Mouse (Mus musculus): Measurements from ENCODE around the gene Rrh. TPM values are rescaled to one million over a fixed set of nuclear protein-coding genes. Genes with fewer than 3 reads are reported as not detected.
"Not testable (repeated sequence)": the region's sequence is repeated elsewhere in the genome, so short reads cannot be mapped to it uniquely, and the experiment has no call there.

Gene Rrh
- total RNA-seq, 2 experiments from 2014 or later, result 0.79 to 1.0 TPM

GRCm38 (mm10) chr3:129799011-129799410, 23.4 kb downstream of the Rrh start:
- intact Hi-C loops (cut with DNase I), result no loop called here
- no peak for DNase-seq (ENCODE audit: extremely low spot score in 1 of 2, low spot score in 2 of 2)

GRCm38 (mm10) chr3:129798551-129798950, 23.8 kb downstream of the Rrh start:
- intact Hi-C loops (cut with DNase I), result no loop called here
- DNase-seq (ENCODE audit: extremely low spot score in 1 of 2, low spot score in 2 of 2), result no peak

GRCm38 (mm10) chr3:129797341-129797740, 25.0 kb downstream of the Rrh start:
- intact Hi-C loops (cut with DNase I), result no loop called here
- no peak for DNase-seq (ENCODE audit: extremely low spot score in 1 of 2, low spot score in 2 of 2)

GRCm38 (mm10) chr3:129793801-129794200, 28.6 kb downstream of the Rrh start:
- intact Hi-C loops (cut with DNase I), result no loop called here
- no peak for DNase-seq (ENCODE audit: extremely low spot score in 1 of 2, low spot score in 2 of 2)

GRCm38 (mm10) chr3:129782746-129783145, 39.6 kb downstream of the Rrh start:
- no peak for DNase-seq (ENCODE audit: extremely low spot score in 1 of 2, low spot score in 2 of 2)
- intact Hi-C loops (cut with DNase I), result no loop called here

GRCm38 (mm10) chr3:129781435-129781834, 41.0 kb downstream of the Rrh start:
- intact Hi-C loops (cut with DNase I), result no loop called here
- no peak for DNase-seq (ENCODE audit: extremely low spot score in 1 of 2, low spot score in 2 of 2)

GRCm38 (mm10) chr3:129771210-129771609, 51.2 kb downstream of the Rrh start:
- intact Hi-C loops (cut with DNase I), result no loop called here
- DNase-seq (ENCODE audit: extremely low spot score in 1 of 2, low spot score in 2 of 2), result no peak

GRCm38 (mm10) chr3:129766971-129767794, 55.2 kb downstream of the Rrh start:
- no peak for DNase-seq (ENCODE audit: extremely low spot score in 1 of 2, low spot score in 2 of 2)
- intact Hi-C loops (cut with DNase I), result no loop called here

GRCm38 (mm10) chr3:129766106-129766505, 56.3 kb downstream of the Rrh start:
- intact Hi-C loops (cut with DNase I), result no loop called here
- DNase-seq (ENCODE audit: extremely low spot score in 1 of 2, low spot score in 2 of 2), result no peak

GRCm38 (mm10) chr3:129757599-129757998, 64.8 kb downstream of the Rrh start:
- DNase-seq (ENCODE audit: extremely low spot score in 1 of 2, low spot score in 2 of 2); intact Hi-C loops (cut with DNase I): not testable (repeated sequence)

GRCm38 (mm10) chr3:129754650-129755604, 67.5 kb downstream of the Rrh start, which contains the start of gene Egf:
Gene Egf (minus strand): TSS chr3:129755316.
- intact Hi-C loops (cut with DNase I), result no loop called here
- peak in 1 of 2 experiments; percentile 36 for DNase-seq (ENCODE audit: extremely low spot score in 1 of 2, low spot score in 2 of 2)

Other genes with a start within 250 kb of the Rrh start
- gene Egf, start 67.3 kb downstream of the Rrh start, total RNA-seq (2021), result 1 to 10 TPM; 2.2 to 2.5 TPM
- under 1 TPM in 1 of 2 experiments, not detected in 1; 0.26 TPM for gene Lrit3, start 18.6 kb downstream of the Rrh start, total RNA-seq (2021)
- 10 to 100 TPM; 42.5 to 47.8 TPM for gene Gar1, start 8.8 kb upstream of the Rrh start, total RNA-seq (2021)
- gene Cfi, start 13.3 kb upstream of the Rrh start, total RNA-seq (2021), result not detected
- gene Pla2g12a, start 56.0 kb upstream of the Rrh start, total RNA-seq (2021), result 10 to 100 TPM; 18.0 to 18.1 TPM
- gene Casp6, start 78.8 kb upstream of the Rrh start, total RNA-seq (2021), result 1 to 10 TPM; 5.8 to 6.4 TPM
- gene Mcub, start 147.6 kb upstream of the Rrh start, total RNA-seq (2021), result 1 to 10 TPM; 1.8 to 3.3 TPM
- gene Sec24b, start 239.0 kb upstream of the Rrh start, total RNA-seq (2021), result 10 to 100 TPM; 54.3 to 60.6 TPM

Measured in left cerebral cortex, postnatal 10 days (tissue).